Mouse (Mus musculus): ENCODE measurements around the gene Gtf2ird2. TPM values are rescaled to one million over a fixed set of nuclear protein-coding genes. Genes with fewer than 3 reads are reported as not detected.

Gtf2ird2 gene
- polyA plus RNA-seq (2016; fragmentation: Nextera tagmentation; extraction: Ambion mirVana): 5.3 and 7.3 TPM in 2 replicates

GRCm38 (mm10) chr5:134183880-134184808 is at the start of gene Gtf2ird2:
Gene Gtf2ird2 (plus strand): TSS chr5:134184019.
- H3K36me3 ChIP-seq: no peaks in the 10 kb centered on the region
- peak within 1 kb of the TSS; percentile 73 for H3K4me3 ChIP-seq
- DNase-seq (ENCODE audit: low spot score): peak; percentile 98
- no peaks in the 10 kb centered on the region for H3K9me3 ChIP-seq (replicated peaks)
- peaks cover 26% of the 10 kb centered on the region for H3K4me1 ChIP-seq
- under 1% methylated on average over 92 of the region's 92 CpGs for WGBS
- H3K27me3 ChIP-seq (ENCODE audit: low read depth, poor library complexity, severe bottlenecking): no peaks in the 10 kb centered on the region
- peak within 1 kb of the TSS; percentile 99 for H3K27ac ChIP-seq

GRCm38 (mm10) chr5:134136022-134136421 is 47.8 kb upstream of the Gtf2ird2 start:
- DNase-seq (ENCODE audit: low spot score): no peak
- Histone ChIP-seq H3K27ac (no peak overlapping the region), H3K36me3 (peaks cover 64% of the 10 kb centered on the region), H3K9me3 (replicated peaks) (no peaks in the 10 kb centered on the region), H3K27me3 (ENCODE audit: low read depth, poor library complexity, severe bottlenecking) (no peaks in the 10 kb centered on the region), H3K4me3 (no peak overlapping the region), H3K4me1 (no peaks in the 10 kb centered on the region)
- 93% methylated on average over 12 of the region's 12 CpGs for WGBS

DNA sequence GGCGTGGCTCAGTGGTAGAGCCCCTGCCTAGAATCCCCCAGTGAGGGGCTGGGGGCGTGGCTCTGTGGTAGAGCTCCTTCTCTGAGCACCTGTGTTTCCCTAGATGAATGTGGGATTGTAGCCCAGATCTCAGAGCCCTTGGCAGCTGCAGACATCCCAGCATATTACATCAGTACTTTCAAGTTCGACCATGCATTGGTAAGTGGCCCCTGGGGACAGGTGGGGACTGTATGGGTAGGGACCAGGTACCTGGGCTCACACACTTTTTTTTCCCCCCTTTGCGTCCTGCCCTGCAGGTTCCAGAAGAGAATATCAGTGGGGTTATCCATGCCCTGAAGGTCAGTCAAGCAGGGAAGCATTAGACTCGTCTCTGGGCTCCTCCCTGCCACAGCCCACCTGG is 45.9 kb upstream of the Gtf2ird2 start:
- Histone ChIP-seq H3K4me3 (no peak overlapping the region), H3K27me3 (ENCODE audit: low read depth, poor library complexity, severe bottlenecking) (no peaks in the 10 kb centered on the region), H3K36me3 (peaks cover 73% of the 10 kb centered on the region), H3K4me1 (no peaks in the 10 kb centered on the region), H3K9me3 (replicated peaks) (no peaks in the 10 kb centered on the region), H3K27ac (no peak overlapping the region)
- no peak for DNase-seq (ENCODE audit: low spot score)
- 93% methylated on average over 5 of the region's 5 CpGs for WGBS

DNA sequence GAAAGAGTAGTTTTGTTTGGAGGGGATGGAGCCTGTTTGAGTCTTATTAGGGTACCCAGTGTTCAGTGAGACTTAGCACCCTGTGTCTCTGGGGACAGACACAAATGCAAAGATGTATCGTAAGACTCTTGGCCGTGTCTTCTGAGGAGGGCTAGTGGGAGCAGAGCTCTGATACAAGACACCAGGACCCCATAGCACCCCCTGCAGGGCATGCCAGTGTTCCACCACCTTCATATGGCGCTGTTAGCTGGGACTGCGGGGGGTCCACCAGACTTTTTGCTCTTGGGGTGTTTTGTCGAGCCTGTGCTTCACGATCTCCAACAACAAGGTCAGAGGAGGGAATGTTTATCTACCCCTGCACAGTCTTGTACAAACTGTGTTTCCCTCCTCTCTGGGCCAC is 44.4 kb upstream of the Gtf2ird2 start:
- H3K4me3 ChIP-seq: no peak overlapping the region
- H3K27ac ChIP-seq: no peak overlapping the region
- H3K27me3 ChIP-seq (ENCODE audit: low read depth, poor library complexity, severe bottlenecking): no peaks in the 10 kb centered on the region
- no peaks in the 10 kb centered on the region for H3K9me3 ChIP-seq (replicated peaks)
- no peak for DNase-seq (ENCODE audit: low spot score)
- WGBS: 92% methylated on average over 6 of the region's 6 CpGs
- H3K36me3 ChIP-seq: peaks cover 67% of the 10 kb centered on the region
- H3K4me1 ChIP-seq: no peaks in the 10 kb centered on the region

DNA sequence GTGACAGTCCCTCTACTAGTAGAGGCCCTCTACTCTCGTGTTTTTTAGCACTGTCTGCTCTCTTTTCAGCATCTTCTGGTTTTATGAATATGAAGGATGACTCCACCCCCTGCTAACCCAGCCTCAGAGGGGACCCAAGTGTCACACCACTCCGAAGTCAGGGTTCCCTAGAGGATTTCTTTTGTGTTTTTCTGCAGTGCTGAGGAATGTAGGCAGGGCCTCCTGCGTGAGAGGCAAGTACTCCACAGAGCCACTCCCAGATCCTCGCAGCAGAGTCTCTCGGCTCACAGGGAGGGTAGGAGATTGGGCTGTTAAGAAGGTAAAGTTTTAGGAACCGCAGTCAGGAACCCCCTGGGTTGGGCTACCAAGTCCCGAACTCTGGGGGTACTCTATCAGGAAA is 42.6 kb upstream of the Gtf2ird2 start:
- WGBS: 79% methylated on average over 7 of the region's 7 CpGs
- H3K4me3 ChIP-seq: no peak overlapping the region
- H3K9me3 ChIP-seq (replicated peaks): no peaks in the 10 kb centered on the region
- H3K36me3 ChIP-seq: peaks cover 63% of the 10 kb centered on the region
- H3K4me1 ChIP-seq: no peaks in the 10 kb centered on the region
- H3K27me3 ChIP-seq (ENCODE audit: low read depth, poor library complexity, severe bottlenecking): no peaks in the 10 kb centered on the region
- H3K27ac ChIP-seq: no peak overlapping the region
- DNase-seq (ENCODE audit: low spot score): no peak

GRCm38 (mm10) chr5:134142381-134142780 is 41.4 kb upstream of the Gtf2ird2 start:
- no peaks in the 10 kb centered on the region for H3K27me3 ChIP-seq (ENCODE audit: low read depth, poor library complexity, severe bottlenecking)
- H3K4me1 ChIP-seq: no peaks in the 10 kb centered on the region
- no peaks in the 10 kb centered on the region for H3K9me3 ChIP-seq (replicated peaks)
- H3K4me3 ChIP-seq: no peak overlapping the region
- DNase-seq (ENCODE audit: low spot score): no peak
- H3K36me3 ChIP-seq: peaks cover 60% of the 10 kb centered on the region
- 84% methylated on average over 11 of the region's 11 CpGs for WGBS
- H3K27ac ChIP-seq: no peak overlapping the region

GRCm38 (mm10) chr5:134144986-134145385 is 38.8 kb upstream of the Gtf2ird2 start:
- Histone ChIP-seq H3K27ac (no peak overlapping the region), H3K4me1 (no peaks in the 10 kb centered on the region), H3K9me3 (replicated peaks) (no peaks in the 10 kb centered on the region), H3K4me3 (no peak overlapping the region), H3K27me3 (ENCODE audit: low read depth, poor library complexity, severe bottlenecking) (no peaks in the 10 kb centered on the region), H3K36me3 (peaks cover 65% of the 10 kb centered on the region)
- DNase-seq (ENCODE audit: low spot score): no peak
- WGBS: 95% methylated on average over 8 of the region's 8 CpGs

DNA sequence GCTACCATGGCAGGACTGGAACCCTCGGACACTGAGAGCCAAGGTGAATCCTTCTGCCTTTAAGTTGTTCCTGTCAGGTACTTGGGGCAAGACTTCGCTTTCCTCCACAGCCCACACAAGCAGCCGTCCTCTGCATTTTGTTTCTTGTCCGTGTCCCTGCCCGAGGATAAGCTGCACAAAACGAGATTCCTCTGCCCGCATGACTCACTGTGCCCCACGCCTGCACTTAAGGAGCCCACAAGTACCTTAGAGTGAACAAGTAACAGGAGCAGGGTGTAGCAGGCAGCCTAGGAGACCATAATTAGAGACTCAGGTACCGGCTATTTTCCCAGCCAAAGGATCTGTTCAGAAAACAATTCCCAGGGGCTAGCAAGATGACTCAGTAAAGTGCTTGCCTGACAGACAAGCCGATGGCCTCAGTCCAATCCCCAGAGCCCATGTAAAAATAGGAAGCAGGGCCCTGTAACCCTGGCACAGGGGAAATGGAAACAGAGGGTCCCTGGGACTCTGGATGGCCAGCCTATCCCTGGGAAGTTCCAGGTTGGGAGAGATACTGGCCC is 36.5 kb upstream of the Gtf2ird2 start:
- Histone ChIP-seq H3K36me3 (peaks cover 78% of the 10 kb centered on the region), H3K4me1 (no peaks in the 10 kb centered on the region), H3K27me3 (ENCODE audit: low read depth, poor library complexity, severe bottlenecking) (no peaks in the 10 kb centered on the region), H3K4me3 (no peak overlapping the region), H3K27ac (no peak overlapping the region), H3K9me3 (replicated peaks) (no peaks in the 10 kb centered on the region)
- DNase-seq (ENCODE audit: low spot score): no peak
- 92% methylated on average over 10 of the region's 10 CpGs for WGBS

DNA sequence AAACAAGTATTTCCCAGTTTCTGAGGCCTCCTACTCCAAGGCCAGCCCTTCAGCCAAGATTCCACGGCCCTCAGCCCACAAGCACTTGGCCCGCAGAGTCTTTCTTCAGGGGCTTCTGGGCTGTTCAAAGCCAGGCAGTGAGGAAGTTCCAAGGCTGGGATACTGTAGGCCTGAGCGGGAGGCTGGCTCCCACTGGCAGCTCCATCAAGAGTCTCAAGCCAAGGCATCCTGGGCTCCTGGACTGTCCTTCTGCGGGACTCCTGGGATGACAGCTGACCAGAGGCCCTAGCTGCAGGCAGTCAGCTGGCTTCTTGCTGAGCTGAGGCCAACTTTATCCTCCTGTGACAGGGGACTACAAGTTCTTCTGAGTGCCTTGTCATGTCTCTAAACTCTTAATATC is 35.7 kb upstream of the Gtf2ird2 start:
- DNase-seq (ENCODE audit: low spot score): no peak
- Histone ChIP-seq H3K4me3 (no peak overlapping the region), H3K27ac (no peak overlapping the region), H3K36me3 (peaks cover 81% of the 10 kb centered on the region), H3K4me1 (no peaks in the 10 kb centered on the region), H3K27me3 (ENCODE audit: low read depth, poor library complexity, severe bottlenecking) (no peaks in the 10 kb centered on the region), H3K9me3 (replicated peaks) (no peaks in the 10 kb centered on the region)
- 89% methylated on average over 4 of the region's 4 CpGs for WGBS

DNA sequence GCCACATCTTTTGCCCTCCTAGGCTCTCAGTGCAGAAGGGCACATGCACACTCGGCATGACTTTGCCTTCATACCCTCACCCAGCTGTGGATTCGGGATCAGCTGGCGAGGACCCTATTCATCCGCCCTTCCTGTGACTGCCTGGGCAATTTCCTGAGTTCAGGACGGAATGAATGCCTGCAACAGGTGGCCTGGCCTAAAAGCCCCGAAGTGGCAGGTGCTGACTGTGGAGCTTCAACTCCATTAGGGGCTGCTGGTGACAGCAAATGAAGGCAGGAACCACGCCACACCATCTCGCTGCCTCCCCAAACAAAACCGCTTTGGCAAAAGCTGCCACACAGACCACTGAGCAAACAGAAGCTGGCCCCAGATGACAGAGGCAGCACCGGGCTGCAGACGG is 31.9 kb upstream of the Gtf2ird2 start:
- DNase-seq (ENCODE audit: low spot score): no peak
- WGBS: 95% methylated on average over 11 of the region's 11 CpGs
- Histone ChIP-seq H3K27me3 (ENCODE audit: low read depth, poor library complexity, severe bottlenecking) (no peaks in the 10 kb centered on the region), H3K9me3 (replicated peaks) (no peaks in the 10 kb centered on the region), H3K36me3 (peaks cover 97% of the 10 kb centered on the region), H3K27ac (no peak overlapping the region), H3K4me3 (no peak overlapping the region), H3K4me1 (no peaks in the 10 kb centered on the region)

GRCm38 (mm10) chr5:134155916-134156466 is 27.8 kb upstream of the Gtf2ird2 start:
- Histone ChIP-seq H3K4me3 (no peak overlapping the region), H3K27me3 (ENCODE audit: low read depth, poor library complexity, severe bottlenecking) (no peaks in the 10 kb centered on the region), H3K4me1 (no peaks in the 10 kb centered on the region), H3K36me3 (peaks cover 95% of the 10 kb centered on the region), H3K9me3 (replicated peaks) (no peaks in the 10 kb centered on the region), H3K27ac (no peak overlapping the region)
- 92% methylated on average over 7 of the region's 7 CpGs for WGBS
- DNase-seq (ENCODE audit: low spot score): no peak

- Histone ChIP-seq H3K36me3 (peaks cover 90% of the 10 kb centered on the region), H3K27me3 (ENCODE audit: low read depth, poor library complexity, severe bottlenecking) (no peaks in the 10 kb centered on the region), H3K9me3 (replicated peaks) (no peaks in the 10 kb centered on the region), H3K4me3 (no peak overlapping the region), H3K27ac (no peak overlapping the region), H3K4me1 (no peaks in the 10 kb centered on the region; the same call in 1 of the 2 replicates)
- DNase-seq (ENCODE audit: low spot score): no peak
- 91% methylated on average over 5 of the region's 5 CpGs for WGBS
Observed at GRCm38 (mm10) chr5:134164688-134165087, 19.1 kb upstream of the Gtf2ird2 start.

GRCm38 (mm10) chr5:134166642-134167041 is 17.2 kb upstream of the Gtf2ird2 start:
- DNase-seq (ENCODE audit: low spot score): no peak
- Histone ChIP-seq H3K27ac (no peak overlapping the region), H3K27me3 (ENCODE audit: low read depth, poor library complexity, severe bottlenecking) (no peaks in the 10 kb centered on the region), H3K4me3 (no peak overlapping the region), H3K36me3 (peaks cover 90% of the 10 kb centered on the region), H3K9me3 (replicated peaks) (no peaks in the 10 kb centered on the region), H3K4me1 (no peaks in the 10 kb centered on the region; the same call in 1 of the 2 replicates)
- WGBS: 90% methylated on average over 7 of the region's 7 CpGs
